Mouse (Mus musculus): ENCODE measurements around the gene Amigo2.

Amigo2 gene

GRCm38 (mm10) chr15:97267094-97267695, 20.1 kb upstream of the Amigo2 start:
- no peak for DNase-seq (ENCODE audit: low spot score)

- DNase-seq (ENCODE audit: low spot score): no peak
These were observed 19.3 kb upstream of the Amigo2 start for GRCm38 (mm10) chr15:97266236-97266845.

- no peak for DNase-seq (ENCODE audit: low spot score)
These were observed 15.2 kb upstream of the Amigo2 start for GRCm38 (mm10) chr15:97262251-97262650.

- no peak for DNase-seq (ENCODE audit: low spot score)
These were observed 13.0 kb upstream of the Amigo2 start for GRCm38 (mm10) chr15:97259968-97260597.

GRCm38 (mm10) chr15:97259300-97259699, 12.2 kb upstream of the Amigo2 start:
- no peak for DNase-seq (ENCODE audit: low spot score)

GRCm38 (mm10) chr15:97258483-97259230, 11.6 kb upstream of the Amigo2 start:
- DNase-seq (ENCODE audit: low spot score): no peak

- DNase-seq (ENCODE audit: low spot score): no peak
These were observed 10.2 kb upstream of the Amigo2 start for GRCm38 (mm10) chr15:97257206-97257775.

GRCm38 (mm10) chr15:97256411-97256810, 9.3 kb upstream of the Amigo2 start:
- no peak for DNase-seq (ENCODE audit: low spot score)

- no peak for DNase-seq (ENCODE audit: low spot score)
These were observed 8.7 kb upstream of the Amigo2 start for GRCm38 (mm10) chr15:97255800-97256199.

GRCm38 (mm10) chr15:97254375-97254774, 7.3 kb upstream of the Amigo2 start:
- DNase-seq (ENCODE audit: low spot score): no peak

- DNase-seq (ENCODE audit: low spot score): no peak
These were observed 5.5 kb upstream of the Amigo2 start for GRCm38 (mm10) chr15:97252493-97253034.

- DNase-seq (ENCODE audit: low spot score): no peak
These were observed 2.2 kb upstream of the Amigo2 start for GRCm38 (mm10) chr15:97249322-97249721.

GRCm38 (mm10) chr15:97248296-97248695, 1.2 kb upstream of the Amigo2 start:
- DNase-seq (ENCODE audit: low spot score): no peak

GRCm38 (mm10) chr15:97247791-97248161, 689 bp upstream of the Amigo2 start:
- DNase-seq (ENCODE audit: low spot score): peak; percentile 24

GRCm38 (mm10) chr15:97246256-97246655, 831 bp downstream of the Amigo2 start:
- DNase-seq (ENCODE audit: low spot score): no peak

GRCm38 (mm10) chr15:97245392-97245791, 1.7 kb downstream of the Amigo2 start:
- no peak for DNase-seq (ENCODE audit: low spot score)

GRCm38 (mm10) chr15:97236943-97237342, 10.1 kb downstream of the Amigo2 start:
- DNase-seq (ENCODE audit: low spot score): no peak

- DNase-seq (ENCODE audit: low spot score): peak; percentile 29
These were observed 11.9 kb downstream of the Amigo2 start for GRCm38 (mm10) chr15:97235183-97235582.

- no peak for DNase-seq (ENCODE audit: low spot score)
These were observed 13.0 kb downstream of the Amigo2 start for GRCm38 (mm10) chr15:97234076-97234475.

- DNase-seq (ENCODE audit: low spot score): no peak
These were observed 17.5 kb downstream of the Amigo2 start for GRCm38 (mm10) chr15:97229494-97230077.

GRCm38 (mm10) chr15:97224003-97224402, 23.1 kb downstream of the Amigo2 start:
- DNase-seq (ENCODE audit: low spot score): no peak

GRCm38 (mm10) chr15:97223431-97223830, 23.7 kb downstream of the Amigo2 start:
- DNase-seq (ENCODE audit: low spot score): no peak

All from ovary, postnatal 10 days (tissue).